Mouse (Mus musculus): ENCODE measurements around the gene Spock2. TPM values are rescaled to one million over a fixed set of nuclear protein-coding genes. Genes with fewer than 3 reads are reported as not detected.

The Spock2 gene
- total and polyA plus RNA-seq, 2 experiments from 2014 or later: 5.2 to 18.4 TPM

GRCm38 (mm10) chr10:60077736-60078560 is 28.1 kb upstream of the Spock2 start:
- Histone ChIP-seq H3K36me3 (replicated peaks; ENCODE audit: control insufficient read depth, insufficient read depth, low read length) (no peaks in the 10 kb centered on the region), H3K27me3 (ENCODE audit: control insufficient read depth, insufficient read depth, low read length) (no peaks in the 10 kb centered on the region), H3K27ac (ENCODE audit: low read depth) (peak overlapping the region; percentile 83), H3K9me3 (replicated peaks; ENCODE audit: control insufficient read depth, low read length) (no peaks in the 10 kb centered on the region), H3K4me3 (ENCODE audit: low read depth, low read length) (no peak overlapping the region), H3K4me2 (ENCODE audit: low read depth, low read length) (peak overlapping the region; percentile 11), H3K4me1 (ENCODE audit: control insufficient read depth, insufficient read depth) (peaks cover 55% of the 10 kb centered on the region), H3K9ac (replicated peaks; ENCODE audit: low read depth, low read length) (no peak overlapping the region)
- ATAC-seq (ENCODE audit: insufficient read depth, low read depth) (no peak), DNase-seq (ENCODE audit: low spot score) (no peak)
- 43% methylated on average over 18 of the region's 18 CpGs for WGBS
- no peak for TF ChIP-seq CTCF (IDR thresholded peaks at IDR 0.05; ENCODE audit: low read depth)
- TF ChIP-seq EP300 (IDR thresholded peaks at IDR 0.05; ENCODE audit: low read depth): no peak

GRCm38 (mm10) chr10:60078561-60078917 is 27.5 kb upstream of the Spock2 start:
- no peaks in the 10 kb centered on the region for H3K9me3 ChIP-seq (replicated peaks; ENCODE audit: control insufficient read depth, low read length)
- no peak overlapping the region for H3K4me3 ChIP-seq (ENCODE audit: low read depth, low read length)
- H3K27ac ChIP-seq (ENCODE audit: low read depth): peak overlapping the region; percentile 83
- TF ChIP-seq CTCF (IDR thresholded peaks at IDR 0.05; ENCODE audit: low read depth) (no peak), EP300 (IDR thresholded peaks at IDR 0.05; ENCODE audit: low read depth) (peak; percentile 43; the same call in 1 of the 2 replicates)
- no peaks in the 10 kb centered on the region for H3K36me3 ChIP-seq (replicated peaks; ENCODE audit: control insufficient read depth, insufficient read depth, low read length)
- WGBS: 9% methylated on average over 5 of the region's 5 CpGs
- peak; percentile 86 for DNase-seq (ENCODE audit: low spot score)
- no peaks in the 10 kb centered on the region for H3K27me3 ChIP-seq (ENCODE audit: control insufficient read depth, insufficient read depth, low read length)
- peak overlapping the region; percentile 11 for H3K4me2 ChIP-seq (ENCODE audit: low read depth, low read length)
- peak; percentile 53 for ATAC-seq (ENCODE audit: insufficient read depth, low read depth)
- peaks cover 57% of the 10 kb centered on the region for H3K4me1 ChIP-seq (ENCODE audit: control insufficient read depth, insufficient read depth)
- no peak overlapping the region for H3K9ac ChIP-seq (replicated peaks; ENCODE audit: low read depth, low read length)

- no peaks in the 10 kb centered on the region for H3K36me3 ChIP-seq (replicated peaks; ENCODE audit: control insufficient read depth, insufficient read depth, low read length)
- TF ChIP-seq CTCF (IDR thresholded peaks at IDR 0.05; ENCODE audit: low read depth): no peak
- TF ChIP-seq EP300 (IDR thresholded peaks at IDR 0.05; ENCODE audit: low read depth): no peak
- DNase-seq (ENCODE audit: low spot score): peak; percentile 84
- WGBS: 30% methylated on average over 3 of the region's 3 CpGs
- H3K9ac ChIP-seq (replicated peaks; ENCODE audit: low read depth, low read length): no peak overlapping the region
- H3K27ac ChIP-seq (ENCODE audit: low read depth): peak overlapping the region; percentile 83
- peak; percentile 56 for ATAC-seq (ENCODE audit: insufficient read depth, low read depth)
- no peaks in the 10 kb centered on the region for H3K9me3 ChIP-seq (replicated peaks; ENCODE audit: control insufficient read depth, low read length)
- no peak overlapping the region for H3K4me2 ChIP-seq (ENCODE audit: low read depth, low read length)
- peaks cover 57% of the 10 kb centered on the region for H3K4me1 ChIP-seq (ENCODE audit: control insufficient read depth, insufficient read depth)
- H3K4me3 ChIP-seq (ENCODE audit: low read depth, low read length): no peak overlapping the region
- no peaks in the 10 kb centered on the region for H3K27me3 ChIP-seq (ENCODE audit: control insufficient read depth, insufficient read depth, low read length)
Measured at GRCm38 (mm10) chr10:60080171-60080570, 25.8 kb upstream of the Spock2 start.

GRCm38 (mm10) chr10:60080601-60080981 is 25.4 kb upstream of the Spock2 start:
- Histone ChIP-seq H3K36me3 (replicated peaks; ENCODE audit: control insufficient read depth, insufficient read depth, low read length) (no peaks in the 10 kb centered on the region), H3K4me1 (ENCODE audit: control insufficient read depth, insufficient read depth) (peaks cover 57% of the 10 kb centered on the region), H3K9me3 (replicated peaks; ENCODE audit: control insufficient read depth, low read length) (no peaks in the 10 kb centered on the region), H3K4me2 (ENCODE audit: low read depth, low read length) (no peak overlapping the region), H3K9ac (replicated peaks; ENCODE audit: low read depth, low read length) (no peak overlapping the region), H3K27ac (ENCODE audit: low read depth) (peak overlapping the region; percentile 83), H3K27me3 (ENCODE audit: control insufficient read depth, insufficient read depth, low read length) (no peaks in the 10 kb centered on the region), H3K4me3 (ENCODE audit: low read depth, low read length) (no peak overlapping the region)
- DNase-seq (ENCODE audit: low spot score) (no peak), ATAC-seq (ENCODE audit: insufficient read depth, low read depth) (no peak)
- WGBS: 19% methylated on average over 5 of the region's 5 CpGs
- TF ChIP-seq CTCF (IDR thresholded peaks at IDR 0.05; ENCODE audit: low read depth): no peak
- no peak for TF ChIP-seq EP300 (IDR thresholded peaks at IDR 0.05; ENCODE audit: low read depth)

GRCm38 (mm10) chr10:60080982-60081825 is 24.8 kb upstream of the Spock2 start:
- 41% methylated on average over 21 of the region's 21 CpGs for WGBS
- peak; percentile 46 for ATAC-seq (ENCODE audit: insufficient read depth, low read depth)
- DNase-seq (ENCODE audit: low spot score): peak; percentile 28
- Histone ChIP-seq H3K4me1 (ENCODE audit: control insufficient read depth, insufficient read depth) (peaks cover 57% of the 10 kb centered on the region), H3K27ac (ENCODE audit: low read depth) (peak overlapping the region; percentile 83), H3K36me3 (replicated peaks; ENCODE audit: control insufficient read depth, insufficient read depth, low read length) (no peaks in the 10 kb centered on the region), H3K4me2 (ENCODE audit: low read depth, low read length) (peak overlapping the region; percentile 16; the same call in 1 of the 2 replicates), H3K9me3 (replicated peaks; ENCODE audit: control insufficient read depth, low read length) (no peaks in the 10 kb centered on the region), H3K4me3 (ENCODE audit: low read depth, low read length) (no peak overlapping the region), H3K9ac (replicated peaks; ENCODE audit: low read depth, low read length) (no peak overlapping the region), H3K27me3 (ENCODE audit: control insufficient read depth, insufficient read depth, low read length) (no peaks in the 10 kb centered on the region)
- TF ChIP-seq CTCF (IDR thresholded peaks at IDR 0.05; ENCODE audit: low read depth) (no peak), EP300 (IDR thresholded peaks at IDR 0.05; ENCODE audit: low read depth) (no peak; the same call in 1 of the 2 replicates)
